Mouse (Mus musculus) midbrain, embryonic 13.5 days (tissue): Measurements from ENCODE around the gene Pou6f1. TPM values are rescaled to one million over a fixed set of nuclear protein-coding genes. Genes with fewer than 3 reads are reported as not detected.

Source experiments
- ATAC-seq: fragments of 200-750 bp; cut with Nextera tagmentation; 2 replicates; pipeline ENCODE4 v1.8.0; 2017; ENCODE audit warnings: mild to moderate bottlenecking, moderate TSS enrichment, moderate library complexity
- H3K27ac ChIP-seq: fragments of 300-500 bp; sonication (generic); 2 replicates; pipeline ENCODE4 v1.5.1; 2015; ENCODE audit warnings: inconsistent platforms, mild to moderate bottlenecking, moderate library complexity
- H3K27me3 ChIP-seq: fragments of 300-500 bp; sonication (generic); 2 replicates; pipeline ENCODE4 v1.6.1; 2015; ENCODE audit warnings: mild to moderate bottlenecking, inconsistent platforms
- H3K36me3 ChIP-seq: fragments of 300-500 bp; sonication (generic); 2 replicates; pipeline ENCODE4 v1.6.1; 2015; ENCODE audit warnings: mild to moderate bottlenecking, inconsistent platforms
- H3K4me1 ChIP-seq: fragments of 300-500 bp; sonication (generic); replicated peaks from 2 replicates; pipeline ENCODE4 v1.6.1; 2015; ENCODE audit warnings: inconsistent platforms
- H3K4me2 ChIP-seq: fragments of 300-500 bp; sonication (generic); replicated peaks from 2 replicates; pipeline ENCODE4 v1.6.1; 2015; ENCODE audit warnings: moderate library complexity, mild to moderate bottlenecking, inconsistent platforms
- H3K4me3 ChIP-seq: fragments of 300-500 bp; sonication (generic); replicated peaks from 2 replicates; pipeline ENCODE4 v1.5.1; 2015; ENCODE audit warnings: mild to moderate bottlenecking, inconsistent platforms
- H3K9ac ChIP-seq: fragments of 300-500 bp; sonication (generic); replicated peaks from 2 replicates; pipeline ENCODE4 v1.6.1; 2015; ENCODE audit warnings: mild to moderate bottlenecking, inconsistent platforms
- H3K9me3 ChIP-seq: fragments of 300-500 bp; sonication (generic); 2 replicates; pipeline ENCODE4 v1.6.1; 2016; ENCODE audit warnings: mild to moderate bottlenecking, inconsistent platforms
- WGBS: fragments of 180-500 bp; shearing (Covaris S2); methylation state at CpG from one replicate; pipeline ENCODE4 v1.1.7; 2015; 5-methylcytosine and 5-hydroxymethylcytosine counted together
- microRNA-seq: library from miRNA; unstranded; fragments of <30 nt; microRNA quantifications from one replicate; pipeline ENCODE4, GENCODE M21; 2016
- polyA plus RNA-seq: library from polyadenylated mRNA; unstranded; fragments of >200 nt; fragmentation: Nextera tagmentation; extraction: Ambion mirVana; gene quantifications from 2 replicates; pipeline ENCODE4 v1.2.1, GENCODE M21; 2015

The Pou6f1 gene
- polyA plus RNA-seq, 1 experiment from 2014 or later, result 47.8 TPM

GRCm38 (mm10) chr15:100537913-100538312 lies 61.9 kb downstream of the Pou6f1 start:
- H3K4me1 ChIP-seq, result no peaks in the 10 kb centered on the region
- 85% methylated on average over 6 of the region's 6 CpGs for WGBS
- peaks cover 54% of the 10 kb centered on the region for H3K36me3 ChIP-seq
- no peaks in the 10 kb centered on the region for H3K27me3 ChIP-seq
- ATAC-seq, result no peak
- no peaks in the 10 kb centered on the region for H3K9me3 ChIP-seq
- H3K27ac ChIP-seq, result no peak overlapping the region
- no peak overlapping the region for H3K9ac ChIP-seq
- no peak overlapping the region for H3K4me3 ChIP-seq
- H3K4me2 ChIP-seq, result no peak overlapping the region

DNA sequence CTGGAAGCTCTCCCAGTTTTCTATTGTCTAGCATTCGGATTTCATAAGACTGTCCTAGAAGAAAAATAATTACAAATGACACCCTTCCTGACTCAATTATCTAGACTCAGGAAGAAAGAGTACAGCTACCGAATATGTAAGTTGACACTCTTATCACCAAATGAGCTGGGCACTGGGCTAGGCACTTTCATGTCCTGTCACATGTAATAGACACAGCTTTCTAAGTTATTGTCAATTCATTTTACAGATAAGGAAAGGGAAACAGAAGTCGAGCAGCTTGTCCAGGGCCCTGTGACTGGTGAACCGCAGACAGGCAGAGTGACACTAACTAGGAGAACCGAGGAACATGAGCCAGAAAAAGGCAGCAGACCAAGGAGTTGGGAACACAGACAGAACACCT lies 71.9 kb downstream of the Pou6f1 start:
- ATAC-seq, result no peak
- no peaks in the 10 kb centered on the region for H3K9me3 ChIP-seq
- no peak overlapping the region for H3K4me3 ChIP-seq
- H3K36me3 ChIP-seq, result peaks cover 29% of the 10 kb centered on the region
- 90% methylated on average over 5 of the region's 5 CpGs for WGBS
- no peak overlapping the region for H3K4me2 ChIP-seq
- no peak overlapping the region for H3K27ac ChIP-seq
- no peak overlapping the region for H3K9ac ChIP-seq
- no peaks in the 10 kb centered on the region for H3K4me1 ChIP-seq
- H3K27me3 ChIP-seq, result no peaks in the 10 kb centered on the region

DNA sequence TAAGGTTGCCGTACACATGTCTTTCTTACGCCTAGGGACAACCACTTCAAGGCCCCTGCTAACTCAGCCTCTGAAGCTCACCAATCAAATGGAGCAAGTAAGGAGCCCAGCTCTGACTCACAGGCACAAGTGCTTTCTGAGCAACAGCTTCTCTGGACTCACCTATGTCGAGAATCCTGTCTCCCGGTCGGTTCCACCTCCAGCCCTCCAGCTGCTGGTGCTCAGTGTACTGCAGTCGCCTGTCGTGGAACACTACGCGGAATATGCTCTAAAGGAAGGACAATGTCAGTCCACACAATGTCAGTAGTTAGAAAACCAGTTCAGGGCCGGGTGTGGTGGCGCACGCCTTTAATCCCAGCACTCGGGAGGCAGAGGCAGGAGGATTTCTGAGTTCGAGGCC lies 74.4 kb downstream of the Pou6f1 start:
- H3K4me2 ChIP-seq, result no peak overlapping the region

More for the DNA sequence above, 74.4 kb downstream of the Pou6f1 start:
- peaks cover 47% of the 10 kb centered on the region for H3K36me3 ChIP-seq
- no peak for ATAC-seq
- no peaks in the 10 kb centered on the region for H3K9me3 ChIP-seq
- H3K4me3 ChIP-seq, result no peak overlapping the region
- H3K27ac ChIP-seq, result no peak overlapping the region
- H3K4me1 ChIP-seq, result no peaks in the 10 kb centered on the region
- WGBS, result 96% methylated on average over 14 of the region's 14 CpGs
- no peak overlapping the region for H3K9ac ChIP-seq
- H3K27me3 ChIP-seq, result no peaks in the 10 kb centered on the region

Small RNA genes within 50 kb of the gene (microRNA-seq; reads per million reads assigned to microRNA genes)
- gene Mir6961, result not detected

Other genes with a start within 250 kb of the Pou6f1 start
- gene Methig1, start 246.8 kb downstream of the Pou6f1 start, polyA plus RNA-seq, result not detected in 2 replicates
- not detected in 2 replicates for gene Mettl7a2, start 246.8 kb downstream of the Pou6f1 start, polyA plus RNA-seq
- not detected in 2 replicates for gene Higd1c, start 235.4 kb downstream of the Pou6f1 start, polyA plus RNA-seq
- gene Gm5475, start 177.8 kb downstream of the Pou6f1 start, polyA plus RNA-seq, result 0.08 and 0.11 TPM in 2 replicates
- gene Slc11a2, start 174.9 kb downstream of the Pou6f1 start, polyA plus RNA-seq, result 21.5 TPM in 2 replicates
- 55.1 and 55.2 TPM in 2 replicates for gene Letmd1, start 131.0 kb downstream of the Pou6f1 start, polyA plus RNA-seq
- gene Csrnp2, start 104.5 kb downstream of the Pou6f1 start, polyA plus RNA-seq, result 44.7 and 45.7 TPM in 2 replicates
- gene Tfcp2, start 48.0 kb downstream of the Pou6f1 start, polyA plus RNA-seq, result 48.2 and 48.4 TPM in 2 replicates
- 162 and 166 TPM in 2 replicates for gene Dazap2, start 15.4 kb upstream of the Pou6f1 start, polyA plus RNA-seq
- gene Smagp, start 37.0 kb upstream of the Pou6f1 start, polyA plus RNA-seq, result 2.4 and 2.9 TPM in 2 replicates
- gene Bin2, start 69.6 kb upstream of the Pou6f1 start, polyA plus RNA-seq, result 1.2 and 1.3 TPM in 2 replicates
- 0.34 and 1.1 TPM in 2 replicates for gene Cela1, start 87.9 kb upstream of the Pou6f1 start, polyA plus RNA-seq
- not detected in 2 replicates for gene Galnt6, start 129.4 kb upstream of the Pou6f1 start, polyA plus RNA-seq
- gene Slc4a8, start 161.8 kb upstream of the Pou6f1 start, polyA plus RNA-seq, result 23.3 and 23.4 TPM in 2 replicates